Mouse (Mus musculus) spleen, adult 12 weeks (tissue): ENCODE results near the gene Scn2a.
"Not testable (repeated sequence)": the region's sequence is repeated elsewhere in the genome, so short reads cannot be mapped to it uniquely, and the experiment has no call there.

Experiments
- DNase-seq: peaks from one replicate; pipeline ENCODE4 v3.0.0; 2022; ENCODE audit warnings: low spot score

Gene Scn2a

GRCm38 (mm10) chr2:65700246-65700645 lies 79.7 kb downstream of the Scn2a start:
- DNase-seq = no peak

- DNase-seq = no peak
Observed at GRCm38 (mm10) chr2:65701175-65701574, 80.6 kb downstream of the Scn2a start.

- DNase-seq = no peak
Observed at GRCm38 (mm10) chr2:65722219-65722800, 101.7 kb downstream of the Scn2a start.

- DNase-seq = no peak
Observed at GRCm38 (mm10) chr2:65745400-65745799, 124.8 kb downstream of the Scn2a start.

GRCm38 (mm10) chr2:65782442-65782841 lies 161.9 kb downstream of the Scn2a start:
- no peak for DNase-seq

- no peak for DNase-seq
Observed at GRCm38 (mm10) chr2:65783392-65783791, 162.8 kb downstream of the Scn2a start.

- DNase-seq = no peak
Observed at GRCm38 (mm10) chr2:65792516-65792915, 171.9 kb downstream of the Scn2a start.

GRCm38 (mm10) chr2:65793593-65793992 lies 173.0 kb downstream of the Scn2a start:
- no peak for DNase-seq

- no peak for DNase-seq
Observed at GRCm38 (mm10) chr2:65801054-65801709, 180.6 kb downstream of the Scn2a start.

- DNase-seq = no peak
Observed at GRCm38 (mm10) chr2:65806556-65806955, 186.0 kb downstream of the Scn2a start.

GRCm38 (mm10) chr2:65811203-65811602 lies 190.6 kb downstream of the Scn2a start:
- DNase-seq = not testable (repeated sequence)
